Mouse (Mus musculus) lung, embryonic 14.5 days (tissue): ENCODE measurements around the gene Ankrd66. TPM values are rescaled to one million over a fixed set of nuclear protein-coding genes. Genes with fewer than 3 reads are reported as not detected.
"Not testable (repeated sequence)": the region's sequence is repeated elsewhere in the genome, so short reads cannot be mapped to it uniquely, and the experiment has no call there.

Experiments used
- ATAC-seq: fragments of 200-750 bp; cut with Nextera tagmentation; 2 replicates; pipeline ENCODE4 v1.8.0; 2017; ENCODE audit warnings: mild to moderate bottlenecking, moderate TSS enrichment, moderate library complexity; ENCODE audit not compliant: insufficient read depth
- DNase-seq: peaks from one replicate; pipeline ENCODE4 v3.0.0-alpha.2; 2015
- H3K27ac ChIP-seq: fragments of 300-500 bp; sonication (generic); 2 replicates; pipeline ENCODE4 v1.5.1; 2014; ENCODE audit warnings: low read depth, mild to moderate bottlenecking, moderate library complexity
- H3K27me3 ChIP-seq: fragments of 300-500 bp; sonication (generic); 2 replicates; pipeline ENCODE4 v1.6.1; 2014; ENCODE audit warnings: low read length, control low read depth; ENCODE audit not compliant: insufficient read depth
- H3K36me3 ChIP-seq: fragments of 300-500 bp; sonication (generic); 2 replicates; pipeline ENCODE4 v1.6.1; 2014; ENCODE audit warnings: control low read depth; ENCODE audit not compliant: insufficient read depth
- H3K4me1 ChIP-seq: fragments of 300-500 bp; sonication (generic); 2 replicates; pipeline ENCODE4 v1.6.1; 2014; ENCODE audit warnings: antibody characterized with exemption, control low read depth; ENCODE audit not compliant: insufficient read depth
- H3K4me2 ChIP-seq: fragments of 300-500 bp; sonication (generic); 2 replicates; pipeline ENCODE4 v1.6.1; 2014; ENCODE audit warnings: mild to moderate bottlenecking
- H3K4me3 ChIP-seq: fragments of 300-500 bp; sonication (generic); 2 replicates; pipeline ENCODE4 v1.5.1; 2014; ENCODE audit warnings: low read depth, low read length
- H3K9ac ChIP-seq: fragments of 300-500 bp; sonication (generic); 2 replicates; pipeline ENCODE4 v1.6.1; 2014
- H3K9me3 ChIP-seq: fragments of 300-500 bp; sonication (generic); 2 replicates; pipeline ENCODE4 v1.6.1; 2016; ENCODE audit warnings: low read depth, low read length, control low read depth
- CTCF ChIP-seq: IDR thresholded peaks from 2 replicates; pipeline ENCODE4 v1.5.1; 2016; ENCODE audit warnings: antibody characterized with exemption, low read depth
- WGBS: fragments of 180-500 bp; shearing (Covaris S2); extraction: QIAGEN DNeasy Blood & Tissue Kit; methylation state at CpG from one replicate; pipeline ENCODE4 v1.1.7; 2014; 5-methylcytosine and 5-hydroxymethylcytosine counted together
- polyA plus RNA-seq: library from polyadenylated mRNA; unstranded; fragments of >200 nt; fragmentation: Nextera tagmentation; extraction: Ambion mirVana; gene quantifications from 2 replicates; pipeline ENCODE4 v1.2.1, GENCODE M21; 2014

Gene Ankrd66
- polyA plus RNA-seq, 1 experiment from 2014 or later = 0.28 TPM

GRCm38 (mm10) chr17:43503861-43504593 lies 39.4 kb downstream of the Ankrd66 start:
- Histone ChIP-seq H3K4me3 (no peak overlapping the region), H3K27me3 (no peaks in the 10 kb centered on the region), H3K9me3 (no peaks in the 10 kb centered on the region), H3K27ac (no peak overlapping the region), H3K4me2 (no peak overlapping the region), H3K4me1 (no peaks in the 10 kb centered on the region), H3K36me3 (no peaks in the 10 kb centered on the region), H3K9ac (no peak overlapping the region)
- DNase-seq (no peak), ATAC-seq (no peak)
- WGBS = 27% methylated on average over 4 of the region's 4 CpGs
- TF ChIP-seq CTCF = no peak

DNA sequence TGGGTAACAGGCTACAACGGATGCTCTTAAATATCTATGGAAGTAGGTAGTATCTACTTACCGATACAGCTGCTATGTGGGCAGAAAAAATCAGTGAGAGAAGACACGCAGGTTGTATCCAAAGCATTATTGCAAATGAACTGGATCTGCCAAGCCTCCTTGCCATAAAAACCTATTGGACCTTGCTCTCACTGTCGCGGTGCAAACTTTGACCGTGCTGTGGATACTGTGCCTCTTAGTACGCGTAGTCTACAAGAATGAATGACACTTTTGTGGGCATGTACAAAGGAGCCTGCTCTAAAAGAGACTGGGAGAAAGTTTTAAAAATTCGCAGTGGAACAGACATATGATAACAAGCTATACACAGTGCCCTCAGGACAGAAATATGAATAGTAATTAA lies 40.8 kb downstream of the Ankrd66 start, which contains the start of gene Mep1a:
Gene Mep1a, minus strand, starts transcription at position 221 of the 400 bp plus-strand sequence.
- Histone ChIP-seq H3K9ac (no peak within 1 kb of the TSS), H3K27me3 (no peaks in the 10 kb centered on the region), H3K4me1 (no peaks in the 10 kb centered on the region), H3K9me3 (no peaks in the 10 kb centered on the region), H3K4me3 (no peak within 1 kb of the TSS), H3K36me3 (no peaks in the 10 kb centered on the region), H3K4me2 (no peak within 1 kb of the TSS), H3K27ac (no peak within 1 kb of the TSS)
- TF ChIP-seq CTCF = no peak
- DNase-seq (no peak), ATAC-seq (no peak)
- WGBS = 89% methylated on average over 9 of the region's 9 CpGs

DNA sequence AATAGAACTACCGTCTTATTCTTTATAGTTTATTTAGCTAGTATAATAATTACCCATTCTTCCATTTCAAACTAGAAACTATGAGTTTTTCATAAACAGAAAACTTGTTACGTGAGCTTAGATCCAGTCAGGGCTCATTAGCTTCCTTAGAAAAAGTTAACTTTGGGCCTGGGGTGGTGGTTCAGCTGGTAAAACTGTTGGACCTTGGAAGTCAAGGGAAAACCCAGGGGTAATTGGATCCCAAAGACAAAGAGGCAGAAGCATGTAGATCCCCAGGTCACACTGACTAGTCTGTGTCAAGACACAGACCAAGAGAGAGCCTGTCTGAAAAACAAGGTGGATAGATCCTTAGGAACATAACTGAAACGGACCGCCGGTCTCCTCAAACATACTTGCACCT lies 41.8 kb downstream of the Ankrd66 start:
- no peak for DNase-seq
- no peak overlapping the region for H3K4me3 ChIP-seq
- H3K36me3 ChIP-seq = no peaks in the 10 kb centered on the region
- 90% methylated on average over 5 of the region's 5 CpGs for WGBS
- no peak for ATAC-seq
- H3K4me2 ChIP-seq = no peak overlapping the region
- TF ChIP-seq CTCF = no peak
- no peak overlapping the region for H3K27ac ChIP-seq
- H3K9ac ChIP-seq = no peak overlapping the region
- H3K9me3 ChIP-seq = no peaks in the 10 kb centered on the region
- no peaks in the 10 kb centered on the region for H3K4me1 ChIP-seq
- no peaks in the 10 kb centered on the region for H3K27me3 ChIP-seq

DNA sequence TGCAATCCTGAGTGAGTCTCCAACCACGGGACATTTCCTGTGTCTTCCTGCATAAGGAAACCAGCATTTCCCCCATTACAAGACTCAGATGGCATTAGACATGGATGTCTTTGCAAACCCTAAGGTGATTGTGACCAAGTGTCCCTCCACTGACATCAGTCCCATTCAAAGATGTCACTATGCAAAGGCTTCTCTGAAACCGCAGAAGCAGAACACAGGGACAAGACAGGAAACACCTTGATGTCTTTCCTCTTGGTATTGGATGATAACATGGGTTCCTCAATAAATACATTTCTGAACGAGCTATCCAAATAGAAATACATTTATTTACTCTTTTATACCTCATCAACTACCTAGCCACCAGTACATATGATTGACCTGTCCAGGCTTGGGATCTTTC lies 42.2 kb downstream of the Ankrd66 start:
- Histone ChIP-seq H3K4me1 (no peaks in the 10 kb centered on the region), H3K9me3 (no peaks in the 10 kb centered on the region), H3K4me3 (no peak overlapping the region), H3K27me3 (no peaks in the 10 kb centered on the region), H3K27ac (no peak overlapping the region), H3K9ac (no peak overlapping the region), H3K4me2 (no peak overlapping the region), H3K36me3 (no peaks in the 10 kb centered on the region)
- no peak for ATAC-seq
- no peak for TF ChIP-seq CTCF
- WGBS = 62% methylated on average over 3 of the region's 3 CpGs
- DNase-seq = no peak

GRCm38 (mm10) chr17:43500513-43500912 lies 42.9 kb downstream of the Ankrd66 start:
- no peak overlapping the region for H3K9ac ChIP-seq
- H3K27ac ChIP-seq = no peak overlapping the region
- H3K4me1 ChIP-seq = no peaks in the 10 kb centered on the region
- 80% methylated on average over 1 of the region's 1 CpGs for WGBS
- H3K4me3 ChIP-seq = no peak overlapping the region
- DNase-seq (no peak), ATAC-seq (no peak)
- H3K4me2 ChIP-seq = no peak overlapping the region
- TF ChIP-seq CTCF = no peak
- no peaks in the 10 kb centered on the region for H3K27me3 ChIP-seq
- H3K9me3 ChIP-seq = no peaks in the 10 kb centered on the region
- no peaks in the 10 kb centered on the region for H3K36me3 ChIP-seq

- no peaks in the 10 kb centered on the region for H3K27me3 ChIP-seq
- no peak overlapping the region for H3K4me2 ChIP-seq
- DNase-seq (no peak), ATAC-seq (no peak)
- H3K9me3 ChIP-seq = no peaks in the 10 kb centered on the region
- no peaks in the 10 kb centered on the region for H3K36me3 ChIP-seq
- no peak overlapping the region for H3K4me3 ChIP-seq
- TF ChIP-seq CTCF = no peak
- no peaks in the 10 kb centered on the region for H3K4me1 ChIP-seq
- no peak overlapping the region for H3K27ac ChIP-seq
- no peak overlapping the region for H3K9ac ChIP-seq
- 49% methylated on average over 4 of the region's 4 CpGs for WGBS
Observed at GRCm38 (mm10) chr17:43497521-43497920, 45.9 kb downstream of the Ankrd66 start.

GRCm38 (mm10) chr17:43495502-43495901 lies 47.9 kb downstream of the Ankrd66 start:
- H3K4me3 ChIP-seq = no peak overlapping the region
- no peak for TF ChIP-seq CTCF
- no peak overlapping the region for H3K9ac ChIP-seq
- H3K27ac ChIP-seq = no peak overlapping the region
- H3K27me3 ChIP-seq = no peaks in the 10 kb centered on the region
- 73% methylated on average over 5 of the region's 5 CpGs for WGBS
- H3K36me3 ChIP-seq = no peaks in the 10 kb centered on the region
- no peak overlapping the region for H3K4me2 ChIP-seq
- DNase-seq (no peak), ATAC-seq (no peak)
- no peaks in the 10 kb centered on the region for H3K9me3 ChIP-seq
- no peaks in the 10 kb centered on the region for H3K4me1 ChIP-seq

GRCm38 (mm10) chr17:43490371-43490770 lies 53.1 kb downstream of the Ankrd66 start:
- 96% methylated on average over 8 of the region's 10 CpGs for WGBS
- ATAC-seq = not testable (repeated sequence)

More at GRCm38 (mm10) chr17:43490371-43490770, 53.1 kb downstream of the Ankrd66 start:
- DNase-seq, H3K9me3 ChIP-seq, H3K4me1 ChIP-seq, H3K4me2 ChIP-seq, H3K27me3 ChIP-seq, H3K9ac ChIP-seq, H3K27ac ChIP-seq, H3K36me3 ChIP-seq, H3K4me3 ChIP-seq: not testable (repeated sequence)
